Mouse (Mus musculus): ENCODE measurements around the gene Cfap97.
"Not testable (repeated sequence)": the region's sequence is repeated elsewhere in the genome, so short reads cannot be mapped to it uniquely, and the experiment has no call there.

Cfap97 gene

DNA sequence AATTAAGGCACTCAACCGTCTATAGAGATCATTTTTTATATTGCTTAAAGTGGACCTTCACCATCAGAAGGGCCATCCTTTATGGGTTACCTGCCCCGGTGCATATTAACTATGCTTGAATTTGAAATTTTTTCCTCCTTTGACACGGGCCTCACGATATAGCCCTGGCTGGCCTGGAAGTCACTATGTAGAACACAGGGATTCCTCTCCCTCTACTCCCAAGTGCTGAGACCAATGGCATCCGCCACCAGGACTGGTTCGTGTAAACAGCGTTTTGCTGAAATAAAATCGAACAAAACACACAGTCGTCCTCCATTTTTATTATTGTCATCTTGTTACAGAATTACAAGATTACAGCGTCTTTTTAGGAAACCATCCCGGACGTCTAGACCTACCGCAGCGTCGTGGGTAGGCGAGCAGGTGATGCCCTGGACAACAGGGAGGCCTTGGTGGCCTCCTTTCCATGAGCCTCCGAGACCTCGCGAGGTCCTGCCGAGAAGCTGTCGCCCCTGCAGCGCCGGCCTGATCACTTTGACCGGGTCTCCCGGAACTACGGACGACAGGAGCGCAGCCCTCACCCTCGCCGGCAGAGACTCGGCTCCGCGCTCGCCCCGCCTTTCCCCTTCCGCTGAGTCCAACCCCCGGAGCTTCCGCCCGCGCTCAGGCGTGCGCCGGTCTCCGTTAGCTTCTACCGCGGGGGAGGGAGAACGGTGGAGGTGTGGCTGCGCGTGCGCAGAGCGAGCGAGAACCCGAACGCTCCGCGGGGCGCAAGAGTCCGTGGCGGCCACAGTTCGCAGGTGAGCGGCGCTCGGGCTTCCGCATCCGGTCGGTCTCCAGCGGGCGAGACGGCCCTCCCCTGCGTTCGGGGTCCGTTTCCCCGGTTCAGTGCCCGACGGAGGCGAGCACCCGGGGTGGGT, 11.6 kb downstream of the Cfap97 start:
- DNase-seq, result peak; percentile 98

GRCm38 (mm10) chr8:46163870-46164190, 12.3 kb downstream of the Cfap97 start:
- no peak for DNase-seq

DNA sequence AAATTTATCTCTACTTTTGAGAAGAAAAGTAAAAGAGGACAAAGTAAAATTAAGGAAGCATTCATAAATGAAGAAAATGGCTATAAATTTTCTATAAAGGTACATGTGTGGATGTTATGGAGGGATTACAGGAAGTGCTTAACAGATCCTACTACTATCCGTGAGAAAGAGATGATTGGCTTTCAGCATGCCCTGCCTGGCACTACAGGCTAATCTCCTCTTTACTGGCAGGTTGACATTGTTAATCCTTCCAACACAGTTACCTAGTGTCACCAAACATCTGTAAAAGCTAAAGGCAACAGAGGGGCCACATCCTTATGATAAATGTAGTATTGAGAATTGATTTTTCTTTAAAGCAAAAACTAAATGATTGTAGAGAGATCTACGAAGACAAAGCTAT, 22.1 kb downstream of the Cfap97 start:
- no peak for DNase-seq

DNA sequence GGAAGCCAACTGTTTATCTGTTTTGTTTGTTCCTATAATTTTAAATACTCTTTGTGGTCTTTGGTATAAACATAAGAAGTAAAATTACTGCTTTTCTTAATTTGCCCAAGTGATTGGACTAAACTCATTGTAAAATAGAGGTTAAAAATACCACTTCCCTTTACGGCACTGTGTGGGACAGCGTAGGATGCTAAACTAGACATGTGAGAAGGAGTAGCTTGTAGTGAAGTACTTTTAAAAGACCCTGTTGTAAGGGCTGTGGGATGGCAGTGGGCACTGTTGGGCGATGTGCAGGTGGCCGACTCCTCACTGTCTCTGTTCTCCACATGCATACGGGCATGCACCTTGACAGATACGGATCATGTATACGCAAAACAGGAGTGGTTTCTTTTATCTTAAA, 28.6 kb downstream of the Cfap97 start:
- no peak for DNase-seq

- peak; percentile 47 for DNase-seq
Measured at GRCm38 (mm10) chr8:46185361-46185760, 33.8 kb downstream of the Cfap97 start.

DNA sequence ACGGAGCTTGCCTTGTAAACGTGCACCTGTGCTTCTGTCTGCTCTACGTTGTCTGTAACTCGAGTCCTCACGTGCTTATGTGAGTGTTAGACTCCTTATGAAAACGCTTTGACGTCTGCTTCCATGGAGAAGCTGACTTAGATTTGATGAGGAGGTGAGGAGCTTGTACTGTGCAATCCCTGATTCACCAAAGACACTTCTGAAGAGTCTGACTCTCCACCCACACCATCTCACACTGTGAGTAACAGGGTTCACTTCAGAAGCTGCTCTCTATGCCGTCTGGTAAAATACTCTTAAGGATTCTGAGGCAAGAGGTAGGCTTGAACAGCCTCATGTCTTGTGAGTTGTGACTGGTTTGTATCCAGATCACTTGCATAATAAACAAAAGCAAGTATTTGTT, 41.5 kb downstream of the Cfap97 start:
- no peak for DNase-seq

- DNase-seq, result no peak
Measured at GRCm38 (mm10) chr8:46196877-46197276, 45.3 kb downstream of the Cfap97 start.

GRCm38 (mm10) chr8:46197673-46198072, 46.1 kb downstream of the Cfap97 start:
- no peak for DNase-seq

DNA sequence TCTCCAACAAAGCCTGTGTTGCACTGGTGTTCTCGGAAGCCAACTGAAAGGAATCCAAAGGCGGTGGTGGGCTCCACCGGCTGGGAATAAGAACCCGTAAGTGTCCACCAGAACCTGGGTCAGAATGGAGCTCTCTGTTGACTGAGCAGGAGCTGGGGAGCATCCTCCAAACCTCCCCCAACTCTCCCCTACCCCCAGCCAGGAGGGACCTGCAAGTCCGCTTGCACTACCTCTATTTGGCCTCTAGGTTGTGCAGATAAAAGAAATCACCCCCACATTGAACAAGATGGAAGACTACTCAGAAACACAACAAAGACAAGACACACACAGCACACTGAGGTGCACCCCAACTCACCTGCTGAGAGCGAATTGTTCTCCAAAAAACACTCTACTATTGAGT, 50.8 kb downstream of the Cfap97 start:
- no peak for DNase-seq

GRCm38 (mm10) chr8:46204301-46204700, 52.7 kb downstream of the Cfap97 start:
- DNase-seq, result no peak

GRCm38 (mm10) chr8:46204974-46205640, 53.5 kb downstream of the Cfap97 start:
- DNase-seq, result no peak

DNA sequence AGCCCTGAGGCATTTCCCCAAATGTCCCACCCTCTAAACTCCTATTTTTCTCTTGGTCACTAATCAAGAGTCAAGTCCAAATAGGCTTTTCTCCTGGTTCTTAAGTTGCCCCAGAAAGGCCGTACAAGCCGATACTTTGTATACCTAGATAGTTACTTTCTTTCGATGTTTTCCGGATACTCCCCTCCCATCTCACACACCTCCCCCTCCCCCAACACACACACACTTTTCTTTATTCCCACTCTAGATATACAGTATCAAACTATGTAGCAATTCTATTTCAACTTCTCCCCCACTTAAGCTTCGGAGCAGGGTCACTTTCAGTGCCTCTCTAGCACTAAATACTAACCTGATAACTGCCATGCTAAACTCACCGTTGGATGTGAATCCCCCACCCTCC, 54.5 kb downstream of the Cfap97 start:
- DNase-seq, result no peak

DNA sequence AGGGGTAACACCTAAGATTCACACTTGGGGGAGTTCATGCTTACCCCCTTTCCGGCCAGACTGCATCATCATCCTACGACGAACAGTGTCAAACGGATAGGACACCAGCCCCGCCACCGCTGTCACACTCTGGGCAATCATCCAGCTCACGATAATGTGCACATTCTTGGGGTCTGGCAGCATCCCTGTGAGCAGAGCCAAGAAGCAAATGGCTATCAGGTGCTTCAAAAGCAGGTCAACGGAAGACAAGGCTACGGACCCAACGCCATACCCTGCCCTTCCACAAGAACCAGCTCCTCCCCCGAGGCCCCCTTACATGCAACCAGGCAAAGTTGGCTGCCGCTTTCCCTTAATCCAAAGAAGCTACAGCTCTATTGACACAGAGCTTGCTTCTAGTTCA, 56.8 kb downstream of the Cfap97 start:
- peak; percentile 52 for DNase-seq

DNA sequence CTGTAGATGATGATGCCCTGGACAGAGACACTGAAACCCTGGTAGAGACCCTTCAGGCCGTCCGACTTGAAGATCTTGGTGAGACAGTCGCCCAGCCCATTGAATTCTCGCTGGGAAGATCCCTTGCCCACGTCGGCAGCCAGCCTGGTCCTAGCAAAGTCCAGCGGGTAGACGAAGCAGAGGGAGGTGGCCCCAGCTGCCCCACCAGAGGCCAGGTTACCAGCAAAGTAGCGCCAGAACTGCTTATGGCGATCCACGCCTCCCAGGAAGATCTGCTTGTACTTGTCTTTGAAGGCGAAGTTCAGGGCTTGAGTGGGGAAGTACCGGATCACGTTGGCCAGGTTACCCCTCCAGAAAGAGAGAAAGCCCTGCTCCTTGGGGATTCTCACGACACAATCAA, 57.5 kb downstream of the Cfap97 start:
- DNase-seq, result peak; percentile 28

DNA sequence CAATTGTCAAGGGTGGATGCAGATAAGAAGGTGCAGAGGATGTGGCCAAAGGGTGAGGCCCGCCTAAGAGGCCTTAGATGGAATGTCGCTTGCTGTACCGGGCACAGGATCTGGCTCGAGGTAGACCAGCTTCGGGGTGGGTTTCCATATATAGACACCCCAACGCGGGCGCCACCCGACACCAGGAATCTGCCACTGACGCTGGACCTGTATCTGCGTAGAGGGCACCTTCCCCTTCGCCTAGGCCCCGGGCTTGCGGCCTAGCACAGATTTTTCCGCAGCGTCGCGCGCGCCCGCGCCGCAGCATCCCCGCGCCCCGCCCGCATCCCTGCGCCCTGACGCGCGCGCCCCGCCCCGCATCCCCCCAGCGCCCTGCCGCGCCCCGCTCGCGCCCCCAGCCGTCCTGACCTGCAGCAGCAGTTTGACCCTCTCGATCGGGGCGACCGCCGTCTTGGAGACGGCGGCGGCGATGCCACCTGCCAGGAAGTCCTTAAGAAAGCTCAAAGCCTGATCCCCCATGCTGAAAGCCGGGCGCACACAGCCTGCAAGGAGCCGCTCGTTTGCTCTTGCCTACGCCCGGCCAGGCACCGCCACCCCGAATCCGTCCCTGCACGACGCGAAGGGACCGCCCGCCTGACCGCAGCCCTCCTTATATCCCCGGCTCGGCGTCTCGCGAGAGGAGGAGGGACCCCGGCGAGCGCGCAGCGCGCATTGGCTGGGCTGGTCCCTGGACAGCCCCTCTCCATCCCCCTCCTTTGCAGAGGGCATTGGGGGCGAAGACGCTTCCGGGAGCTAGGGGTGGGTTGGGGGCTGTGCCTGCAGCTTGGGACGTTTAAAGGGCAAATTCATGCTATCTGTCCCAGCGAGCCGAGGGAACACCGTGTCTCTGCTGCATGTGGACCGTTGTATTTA, 59.1 kb downstream of the Cfap97 start, which contains the start of gene Slc25a4:
TSS of gene Slc25a4 (minus strand) at position 881 of the 912 bp plus-strand sequence.
- peak; percentile 96 for DNase-seq

- peak; percentile 38 for DNase-seq
Measured at GRCm38 (mm10) chr8:46211611-46212071, 60.1 kb downstream of the Cfap97 start.

DNA sequence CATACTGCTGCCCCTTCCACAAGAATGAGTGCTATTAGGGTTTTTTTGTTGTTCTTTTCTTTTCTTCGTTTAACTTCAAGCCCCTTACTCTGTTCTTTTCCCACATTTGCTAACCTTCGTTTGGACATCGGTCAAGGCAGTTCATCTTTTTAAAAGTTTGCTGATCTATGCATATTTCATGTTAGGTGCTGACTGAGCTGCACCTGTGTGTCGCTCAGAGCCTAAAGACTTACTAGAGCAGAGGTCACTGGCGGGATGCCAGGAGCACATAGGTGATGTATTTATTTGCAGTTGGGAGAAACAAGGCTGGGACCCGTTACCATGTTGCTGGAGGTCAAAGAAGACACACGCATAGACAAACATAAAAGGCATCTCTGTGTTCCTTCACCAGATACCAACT, 60.6 kb downstream of the Cfap97 start:
- peak; percentile 49 for DNase-seq

- no peak for DNase-seq
Measured at GRCm38 (mm10) chr8:46213971-46214480, 62.5 kb downstream of the Cfap97 start.

DNA sequence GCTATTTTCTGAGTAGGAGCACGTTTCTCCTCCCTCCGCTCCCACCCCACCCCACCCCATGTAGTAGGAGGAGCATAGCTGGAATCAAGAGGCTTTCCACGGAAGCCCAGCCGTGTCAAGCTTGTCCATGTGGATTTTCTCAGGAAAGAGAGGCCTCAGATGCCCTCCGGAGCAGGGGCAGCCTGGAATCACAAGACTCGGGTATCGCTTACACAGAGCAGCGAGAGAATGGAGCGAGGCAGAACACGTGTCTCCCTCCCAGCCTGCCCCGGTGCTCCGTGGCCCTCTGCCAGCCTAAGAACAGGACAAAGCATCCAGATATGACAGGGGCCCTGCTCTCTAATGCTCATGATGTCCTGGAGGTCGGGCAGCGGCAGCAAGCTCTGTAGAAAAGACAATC, 65.3 kb downstream of the Cfap97 start:
- DNase-seq, result peak; percentile 66

DNA sequence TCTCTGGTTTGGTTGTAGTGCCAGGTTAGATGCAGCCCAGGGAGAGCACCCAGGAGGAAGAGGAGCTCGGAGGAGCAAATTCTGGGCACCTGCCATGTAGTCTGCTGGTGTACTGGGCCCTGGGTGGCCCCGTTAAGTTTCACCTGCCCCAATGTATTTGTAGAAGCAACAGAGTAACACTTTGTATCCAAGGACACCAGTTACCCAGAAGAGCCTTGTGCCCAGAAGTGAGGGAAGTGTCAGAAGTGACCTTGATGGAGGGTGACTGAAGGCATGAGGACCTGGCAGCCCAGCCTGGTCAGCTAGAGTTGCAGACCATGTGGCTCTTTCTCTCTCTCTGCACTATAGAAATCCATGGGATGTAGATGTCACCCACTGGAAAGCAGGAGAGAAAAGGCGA, 69.0 kb downstream of the Cfap97 start:
- DNase-seq, result no peak

DNA sequence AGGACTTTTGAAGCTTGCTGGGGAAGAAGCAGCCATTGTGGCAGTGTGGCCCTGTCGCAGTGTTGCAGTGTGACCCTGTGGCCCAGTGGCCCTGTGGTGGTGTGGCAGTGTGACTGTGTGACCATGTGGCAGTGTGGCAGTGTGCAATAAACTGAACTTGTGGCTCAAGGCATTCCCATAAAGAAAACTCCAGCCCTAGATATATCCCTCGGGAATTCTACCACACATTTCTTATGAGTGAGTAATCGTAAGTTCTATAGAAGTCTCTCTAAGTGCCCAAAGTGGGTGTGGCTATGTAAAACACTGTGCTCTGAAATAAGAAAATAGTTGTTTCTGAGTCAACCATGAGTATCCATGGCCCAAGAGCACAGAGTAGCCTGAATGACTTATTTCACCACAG, 73.9 kb downstream of the Cfap97 start:
- no peak for DNase-seq

DNA sequence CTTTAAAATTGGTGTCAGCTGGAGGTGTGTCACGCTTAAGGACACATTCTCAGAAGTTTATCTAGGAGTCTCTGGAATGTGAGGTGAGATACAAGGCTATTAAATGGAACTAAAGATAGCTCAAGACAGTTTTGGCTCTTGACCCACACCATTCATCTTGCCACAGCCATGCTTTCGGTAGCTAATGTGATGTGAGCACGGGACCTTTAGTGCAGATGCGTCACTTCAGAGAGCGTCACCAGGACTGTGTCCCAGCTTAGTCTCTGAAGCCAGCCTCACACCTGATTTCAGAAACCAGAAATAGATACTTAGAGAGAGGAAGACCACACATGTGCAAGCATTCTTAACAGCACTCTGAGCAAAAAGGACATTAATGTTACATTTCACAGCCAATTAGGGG, 75.1 kb downstream of the Cfap97 start:
- no peak for DNase-seq

DNA sequence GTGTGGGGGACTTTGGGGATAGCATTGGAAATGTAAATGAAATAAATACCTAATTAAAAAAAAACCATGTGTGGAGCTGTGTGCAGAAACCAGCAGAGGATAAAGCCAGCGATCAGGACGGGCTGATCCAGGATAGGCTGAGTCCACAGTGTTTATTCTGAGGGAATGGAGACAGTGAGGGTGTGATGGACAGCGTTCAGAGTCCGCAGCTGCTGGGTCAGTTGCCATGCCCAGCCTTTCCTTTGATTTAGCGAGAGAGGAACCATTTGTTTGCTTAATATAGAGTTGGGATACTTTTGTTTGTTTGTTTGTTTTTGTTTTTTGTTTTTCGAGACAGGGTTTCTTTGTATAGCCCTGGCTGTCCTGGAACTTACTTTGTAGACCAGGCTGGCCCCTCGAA, 80.4 kb downstream of the Cfap97 start:
- not testable (repeated sequence) for DNase-seq

Data from cerebellum, adult 11 months (tissue).